Mouse (Mus musculus) ES-E14 (cell line): ENCODE measurements around the gene G6pc2. TPM values are rescaled to one million over a fixed set of nuclear protein-coding genes. Genes with fewer than 3 reads are reported as not detected.

ENCODE experiments used
- DNase-seq: peaks from one replicate; pipeline ENCODE4 v3.0.0-alpha.2; 2013; ENCODE audit warnings: low read depth, low spot score
- H3K27ac ChIP-seq: 2 replicates; pipeline ENCODE4 v1.5.1; 2012; ENCODE audit warnings: low read depth, mild to moderate bottlenecking, low read length, moderate library complexity, mixed read lengths; ENCODE audit not compliant: poor library complexity, insufficient read depth, severe bottlenecking
- H3K36me3 ChIP-seq: 2 replicates; pipeline ENCODE4 v1.6.1; 2012; ENCODE audit warnings: mild to moderate bottlenecking, low read length, moderate library complexity, mixed read lengths; ENCODE audit not compliant: control insufficient read depth, poor library complexity, insufficient read depth, severe bottlenecking
- H3K4me1 ChIP-seq, 2 experiments: fragments of 150-350 bp in 1 of 2; sonication (generic) in 1 of 2; 2 replicates each; pipeline ENCODE4 v1.6.1; 2012; ENCODE audit warnings: low read length in 2 of 2, mild to moderate bottlenecking in 1 of 2, mixed read lengths in 1 of 2; ENCODE audit not compliant: control insufficient read depth in 2 of 2, insufficient read depth in 2 of 2, poor library complexity in 1 of 2
- H3K4me3 ChIP-seq, 2 experiments: fragments of 150-350 bp in 1 of 2; sonication (generic) in 1 of 2; 2 replicates each; pipeline ENCODE4 v1.5.1; 2012; ENCODE audit warnings: low read length in 2 of 2, low read depth in 1 of 2, mild to moderate bottlenecking in 1 of 2, mixed read lengths in 1 of 2; ENCODE audit not compliant: insufficient read depth in 1 of 2, poor library complexity in 1 of 2, severe bottlenecking in 1 of 2
- H3K9ac ChIP-seq: 2 replicates; pipeline ENCODE4 v1.6.1; 2012; ENCODE audit warnings: low read depth, mild to moderate bottlenecking, low read length, mixed read lengths; ENCODE audit not compliant: poor library complexity, insufficient read depth, severe bottlenecking
- H3K9me3 ChIP-seq: fragments of 150-350 bp; sonication (generic); 2 replicates; pipeline ENCODE4 v1.6.1; 2012; ENCODE audit warnings: low read depth, mild to moderate bottlenecking, low read length; ENCODE audit not compliant: control insufficient read depth, insufficient read depth
- CHD2 ChIP-seq: IDR thresholded peaks from 2 replicates; pipeline ENCODE4 v1.6.1; 2014; ENCODE audit warnings: mild to moderate bottlenecking, low read depth, low read length, inconsistent platforms
- HCFC1 ChIP-seq: IDR thresholded peaks from 2 replicates; pipeline ENCODE4 v1.6.1; 2012; ENCODE audit warnings: low read length, inconsistent platforms, borderline replicate concordance; ENCODE audit not compliant: insufficient read depth
- MAFK ChIP-seq: IDR thresholded peaks from 2 replicates; pipeline ENCODE4 v1.6.1; 2014; ENCODE audit warnings: mild to moderate bottlenecking, low read depth, low read length, inconsistent platforms; ENCODE audit not compliant: insufficient read depth
- ZC3H11A ChIP-seq: IDR thresholded peaks from 2 replicates; pipeline ENCODE4 v1.6.1; 2012; ENCODE audit warnings: low read depth, mild to moderate bottlenecking, inconsistent platforms, low read length, borderline replicate concordance
- ZNF384 ChIP-seq: IDR thresholded peaks from 2 replicates; pipeline ENCODE4 v1.6.1; 2012; ENCODE audit warnings: low read depth, low read length, inconsistent platforms
- in situ Hi-C, 2 experiments: fragments of 600-800 bp; cut with MboI; formaldehyde crosslinking; loops; one replicate each; pipeline ENCODE4 v1.15.1; 2025; ENCODE audit warnings: low sequenced_read_pairs in 2 of 2, inconsistent platforms in 1 of 2; ENCODE audit not compliant: unreplicated experiment in 2 of 2
- total RNA-seq: library from RNA; depleted of rRNA; stranded (reverse); fragments of 300-350 nt; gene quantifications from 2 replicates; pipeline ENCODE4 v1.2.3, GENCODE M21; 2012; rRNA removed

Gene G6pc2
- total RNA-seq, 1 experiment = 0.27 TPM

GRCm38 (mm10) chr2:69244924-69245323, 34.1 kb downstream of the G6pc2 start:
- H3K27ac ChIP-seq = no peak overlapping the region
- no peak for DNase-seq
- H3K4me1 ChIP-seq = no peaks in the 10 kb centered on the region
- no peak overlapping the region for H3K4me3 ChIP-seq
- in situ Hi-C loops = no loop called here
- no peak for TF ChIP-seq MAFK
- TF ChIP-seq HCFC1 = no peak
- TF ChIP-seq CHD2 = no peak
- no peak for TF ChIP-seq ZC3H11A
- no peak for TF ChIP-seq ZNF384
- no peaks in the 10 kb centered on the region for H3K9me3 ChIP-seq
- no peak overlapping the region for H3K9ac ChIP-seq
- no peaks in the 10 kb centered on the region for H3K36me3 ChIP-seq

- H3K4me3 ChIP-seq = no peak overlapping the region
Measured at GRCm38 (mm10) chr2:69247081-69247480, 36.2 kb downstream of the G6pc2 start.

GRCm38 (mm10) chr2:69248221-69248755, 37.4 kb downstream of the G6pc2 start:
- H3K27ac ChIP-seq = no peak overlapping the region
- TF ChIP-seq ZC3H11A = no peak
- no peaks in the 10 kb centered on the region for H3K9me3 ChIP-seq
- no peak overlapping the region for H3K9ac ChIP-seq
- no peaks in the 10 kb centered on the region for H3K36me3 ChIP-seq
- DNase-seq = no peak
- in situ Hi-C loops = no loop called here
- H3K4me1 ChIP-seq = no peaks in the 10 kb centered on the region
- no peak overlapping the region for H3K4me3 ChIP-seq

More at GRCm38 (mm10) chr2:69247081-69247480, 36.2 kb downstream of the G6pc2 start:
- H3K36me3 ChIP-seq = no peaks in the 10 kb centered on the region
- no peaks in the 10 kb centered on the region for H3K4me1 ChIP-seq
- no peak overlapping the region for H3K9ac ChIP-seq
- no peak overlapping the region for H3K27ac ChIP-seq
- in situ Hi-C loops = no loop called here
- DNase-seq = no peak
- H3K9me3 ChIP-seq = no peaks in the 10 kb centered on the region
- no peak for TF ChIP-seq ZC3H11A
- no peak for TF ChIP-seq ZNF384
- peak; percentile 50 for TF ChIP-seq MAFK
- no peak for TF ChIP-seq HCFC1
- no peak for TF ChIP-seq CHD2

GRCm38 (mm10) chr2:69264069-69264618, 53.3 kb downstream of the G6pc2 start:
- TF ChIP-seq MAFK (no peak), ZNF384 (no peak), ZC3H11A (no peak), CHD2 (no peak), HCFC1 (no peak)
- H3K9ac ChIP-seq = no peak overlapping the region
- no peak overlapping the region for H3K27ac ChIP-seq
- H3K4me3 ChIP-seq = no peak overlapping the region
- no peak for DNase-seq
- H3K4me1 ChIP-seq = no peaks in the 10 kb centered on the region
- in situ Hi-C loops = no loop called here
- no peaks in the 10 kb centered on the region for H3K9me3 ChIP-seq
- no peaks in the 10 kb centered on the region for H3K36me3 ChIP-seq

GRCm38 (mm10) chr2:69275875-69276274, 65.0 kb downstream of the G6pc2 start:
- Histone ChIP-seq H3K27ac (no peak overlapping the region), H3K36me3 (no peaks in the 10 kb centered on the region), H3K9me3 (no peaks in the 10 kb centered on the region), H3K9ac (no peak overlapping the region), H3K4me3 (no peak overlapping the region), H3K4me1 (no peaks in the 10 kb centered on the region)
- TF ChIP-seq HCFC1 (no peak), ZNF384 (no peak), MAFK (no peak), CHD2 (no peak), ZC3H11A (peak; percentile 90)
- in situ Hi-C loops = loop anchor here in 1 of 2 experiments (10.0 kb wide), 1 partner anchor 149 kb away; no protein-coding TSS in a partner anchor
- peak; percentile 30 for DNase-seq

Other genes with a start within 250 kb of the G6pc2 start
- 0.21 and 2.5 TPM in 2 replicates for gene Nostrin, start 75.3 kb upstream of the G6pc2 start, total RNA-seq
- 43.2 and 64.6 TPM in 2 replicates for gene Spc25, start 4.9 kb upstream of the G6pc2 start, total RNA-seq
- 0.37 and 1.1 TPM in 2 replicates for gene Abcb11, start 131.5 kb downstream of the G6pc2 start, total RNA-seq
- gene Dhrs9, start 169.4 kb downstream of the G6pc2 start, total RNA-seq = 0.11 and 0.40 TPM in 2 replicates